Mouse (Mus musculus) forebrain, embryonic 10.5 days (tissue): ENCODE measurements around the gene Plcb1. TPM values are rescaled to one million over a fixed set of nuclear protein-coding genes. Genes with fewer than 3 reads are reported as not detected.

Experiments
- DNase-seq: peaks from one replicate; pipeline ENCODE4 v3.0.0-alpha.2; 2017; ENCODE audit warnings: low spot score; ENCODE audit errors: extremely low spot score
- H3K27ac ChIP-seq: fragments of 300-500 bp; sonication (generic); 2 replicates; pipeline ENCODE4 v1.5.1; 2016; ENCODE audit warnings: mild to moderate bottlenecking
- H3K27me3 ChIP-seq: fragments of 300-500 bp; sonication (generic); 2 replicates; pipeline ENCODE4 v1.6.1; 2016; ENCODE audit warnings: mild to moderate bottlenecking; ENCODE audit not compliant: poor library complexity, severe bottlenecking
- H3K36me3 ChIP-seq: fragments of 300-500 bp; sonication (generic); replicated peaks from 2 replicates; pipeline ENCODE4 v1.6.1; 2016; ENCODE audit warnings: mild to moderate bottlenecking, moderate library complexity
- H3K4me1 ChIP-seq: fragments of 300-500 bp; sonication (generic); 2 replicates; pipeline ENCODE4 v1.6.1; 2016
- H3K4me3 ChIP-seq: fragments of 300-500 bp; sonication (generic); 2 replicates; pipeline ENCODE4 v1.5.1; 2016; ENCODE audit warnings: mild to moderate bottlenecking, moderate library complexity
- H3K9me3 ChIP-seq: fragments of 300-500 bp; sonication (generic); 2 replicates; pipeline ENCODE4 v1.6.1; 2016; ENCODE audit warnings: mild to moderate bottlenecking, moderate library complexity
- WGBS: fragments of 180-500 bp; shearing (Covaris S2); methylation state at CpG from one replicate; pipeline ENCODE4 v1.1.7; 2016; 5-methylcytosine and 5-hydroxymethylcytosine counted together
- polyA plus RNA-seq: library from polyadenylated mRNA; unstranded; fragments of >200 nt; fragmentation: Nextera tagmentation; extraction: Ambion mirVana; gene quantifications from 2 replicates; pipeline ENCODE4 v1.2.1, GENCODE M21; 2016

Gene Plcb1
- polyA plus RNA-seq, 1 experiment from 2014 or later: 4.2 TPM

- Histone ChIP-seq H3K27ac (no peak overlapping the region), H3K36me3 (no peaks in the 10 kb centered on the region), H3K27me3 (no peaks in the 10 kb centered on the region), H3K4me3 (no peak overlapping the region), H3K9me3 (no peaks in the 10 kb centered on the region), H3K4me1 (no peaks in the 10 kb centered on the region)
- WGBS: 84% methylated on average over 3 of the region's 3 CpGs
- no peak for DNase-seq
Measured at GRCm38 (mm10) chr2:134846555-134846954, 60.7 kb downstream of the Plcb1 start.

GRCm38 (mm10) chr2:134851189-134852171 lies 65.6 kb downstream of the Plcb1 start:
- H3K9me3 ChIP-seq: no peaks in the 10 kb centered on the region
- no peaks in the 10 kb centered on the region for H3K36me3 ChIP-seq
- no peak for DNase-seq
- H3K27ac ChIP-seq: no peak overlapping the region
- H3K4me1 ChIP-seq: peaks cover 3% of the 10 kb centered on the region
- WGBS: 90% methylated on average over 13 of the region's 13 CpGs
- no peaks in the 10 kb centered on the region for H3K27me3 ChIP-seq
- H3K4me3 ChIP-seq: no peak overlapping the region

GRCm38 (mm10) chr2:134856239-134856638 lies 70.4 kb downstream of the Plcb1 start:
- H3K27ac ChIP-seq: no peak overlapping the region
- no peak overlapping the region for H3K4me3 ChIP-seq
- no peaks in the 10 kb centered on the region for H3K27me3 ChIP-seq
- no peaks in the 10 kb centered on the region for H3K36me3 ChIP-seq
- no peak for DNase-seq
- peaks cover 8% of the 10 kb centered on the region for H3K4me1 ChIP-seq
- H3K9me3 ChIP-seq: no peaks in the 10 kb centered on the region

GRCm38 (mm10) chr2:134856691-134857090 lies 70.8 kb downstream of the Plcb1 start:
- no peak for DNase-seq
- Histone ChIP-seq H3K4me1 (peaks cover 8% of the 10 kb centered on the region), H3K9me3 (no peaks in the 10 kb centered on the region), H3K27ac (no peak overlapping the region), H3K27me3 (no peaks in the 10 kb centered on the region), H3K36me3 (no peaks in the 10 kb centered on the region), H3K4me3 (no peak overlapping the region)
- WGBS: 43% methylated on average over 2 of the region's 2 CpGs

GRCm38 (mm10) chr2:134864985-134865645 lies 79.2 kb downstream of the Plcb1 start:
- H3K9me3 ChIP-seq: no peaks in the 10 kb centered on the region
- no peaks in the 10 kb centered on the region for H3K4me1 ChIP-seq
- no peak overlapping the region for H3K4me3 ChIP-seq
- DNase-seq: no peak
- no peak overlapping the region for H3K27ac ChIP-seq
- no peaks in the 10 kb centered on the region for H3K36me3 ChIP-seq
- 90% methylated on average over 7 of the region's 7 CpGs for WGBS
- H3K27me3 ChIP-seq: no peaks in the 10 kb centered on the region

GRCm38 (mm10) chr2:134867381-134867780 lies 81.5 kb downstream of the Plcb1 start:
- Histone ChIP-seq H3K36me3 (no peaks in the 10 kb centered on the region), H3K4me1 (no peaks in the 10 kb centered on the region), H3K27ac (no peak overlapping the region), H3K27me3 (no peaks in the 10 kb centered on the region), H3K9me3 (no peaks in the 10 kb centered on the region), H3K4me3 (no peak overlapping the region)
- no peak for DNase-seq
- 88% methylated on average over 6 of the region's 6 CpGs for WGBS

GRCm38 (mm10) chr2:134871692-134872489 lies 86.0 kb downstream of the Plcb1 start:
- WGBS: 85% methylated on average over 9 of the region's 9 CpGs
- DNase-seq: no peak
- H3K27ac ChIP-seq: 0 out of 2 replicates have a peak overlapping the region, but pooled peaks have one; percentile 25
- no peaks in the 10 kb centered on the region for H3K36me3 ChIP-seq
- H3K4me1 ChIP-seq: no peaks in the 10 kb centered on the region
- H3K4me3 ChIP-seq: no peak overlapping the region
- no peaks in the 10 kb centered on the region for H3K9me3 ChIP-seq
- no peaks in the 10 kb centered on the region for H3K27me3 ChIP-seq

GRCm38 (mm10) chr2:134872490-134872781 lies 86.6 kb downstream of the Plcb1 start:
- H3K4me1 ChIP-seq: no peaks in the 10 kb centered on the region
- no peaks in the 10 kb centered on the region for H3K9me3 ChIP-seq
- H3K36me3 ChIP-seq: no peaks in the 10 kb centered on the region
- no peak overlapping the region for H3K27ac ChIP-seq
- DNase-seq: no peak
- H3K27me3 ChIP-seq: no peaks in the 10 kb centered on the region
- no peak overlapping the region for H3K4me3 ChIP-seq

- H3K27me3 ChIP-seq: no peaks in the 10 kb centered on the region
- no peaks in the 10 kb centered on the region for H3K4me1 ChIP-seq
- no peaks in the 10 kb centered on the region for H3K36me3 ChIP-seq
- no peak overlapping the region for H3K4me3 ChIP-seq
- DNase-seq: no peak
- no peak overlapping the region for H3K27ac ChIP-seq
- WGBS: 90% methylated on average over 4 of the region's 4 CpGs
- no peaks in the 10 kb centered on the region for H3K9me3 ChIP-seq
Measured at GRCm38 (mm10) chr2:134877148-134877547, 91.3 kb downstream of the Plcb1 start.

GRCm38 (mm10) chr2:134891207-134891606 lies 105.3 kb downstream of the Plcb1 start:
- H3K4me1 ChIP-seq: no peaks in the 10 kb centered on the region
- H3K27me3 ChIP-seq: no peaks in the 10 kb centered on the region
- WGBS: 72% methylated on average over 2 of the region's 2 CpGs
- no peaks in the 10 kb centered on the region for H3K9me3 ChIP-seq
- no peaks in the 10 kb centered on the region for H3K36me3 ChIP-seq
- no peak overlapping the region for H3K4me3 ChIP-seq
- no peak overlapping the region for H3K27ac ChIP-seq
- no peak for DNase-seq

- no peaks in the 10 kb centered on the region for H3K36me3 ChIP-seq
- no peak overlapping the region for H3K27ac ChIP-seq
- H3K4me1 ChIP-seq: no peaks in the 10 kb centered on the region
- H3K4me3 ChIP-seq: no peak overlapping the region
- DNase-seq: no peak
- H3K27me3 ChIP-seq: no peaks in the 10 kb centered on the region
- no peaks in the 10 kb centered on the region for H3K9me3 ChIP-seq
- 93% methylated on average over 4 of the region's 4 CpGs for WGBS
Measured at GRCm38 (mm10) chr2:134894776-134895175, 108.9 kb downstream of the Plcb1 start.

- Histone ChIP-seq H3K4me1 (no peaks in the 10 kb centered on the region), H3K9me3 (no peaks in the 10 kb centered on the region), H3K27me3 (no peaks in the 10 kb centered on the region), H3K4me3 (no peak overlapping the region), H3K27ac (no peak overlapping the region), H3K36me3 (no peaks in the 10 kb centered on the region)
- DNase-seq: no peak
- 70% methylated on average over 3 of the region's 3 CpGs for WGBS
Measured at GRCm38 (mm10) chr2:134896196-134896595, 110.3 kb downstream of the Plcb1 start.

GRCm38 (mm10) chr2:134897083-134897482 lies 111.2 kb downstream of the Plcb1 start:
- Histone ChIP-seq H3K27me3 (no peaks in the 10 kb centered on the region), H3K9me3 (no peaks in the 10 kb centered on the region), H3K4me1 (no peaks in the 10 kb centered on the region), H3K4me3 (no peak overlapping the region), H3K36me3 (no peaks in the 10 kb centered on the region), H3K27ac (no peak overlapping the region)
- DNase-seq: no peak
- WGBS: 95% methylated on average over 5 of the region's 5 CpGs
